Mouse (Mus musculus): ENCODE measurements around the gene Clcn1. TPM values are rescaled to one million over a fixed set of nuclear protein-coding genes. Genes with fewer than 3 reads are reported as not detected.
A peak's percentile ranks its signal among the peaks of the same experiment; 100 is the strongest.

Clcn1 gene
- polyA plus RNA-seq (2014; fragmentation: Nextera tagmentation; extraction: Ambion mirVana) = 1.4 and 1.6 TPM in 2 replicates

DNA sequence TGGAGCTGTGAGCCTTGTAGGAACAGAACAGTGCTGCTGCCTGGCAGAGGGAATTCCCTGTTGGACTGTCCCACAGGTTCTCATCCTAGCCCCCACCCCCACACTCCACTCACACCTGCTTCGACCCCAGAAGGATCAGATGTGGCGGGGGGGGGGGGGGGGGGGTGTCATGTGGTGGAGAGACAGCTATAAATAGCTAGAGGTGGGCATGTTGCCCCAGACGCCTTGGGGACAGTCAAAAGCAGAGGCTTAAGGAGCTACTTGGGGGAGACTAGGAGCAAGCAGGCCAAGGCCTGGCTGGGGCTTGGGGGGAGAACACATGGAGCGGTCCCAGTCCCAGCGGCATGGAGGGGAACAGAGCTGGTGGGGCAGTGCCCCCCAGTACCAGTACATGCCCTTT is at the start of gene Clcn1:
Gene Clcn1 (plus strand): TSS at position 238 of the 400 bp plus-strand sequence.
- Histone ChIP-seq H3K4me1 (ENCODE audit: control insufficient read depth, insufficient read depth, low read length) (no peaks in the 10 kb centered on the region), H3K9ac (ENCODE audit: low read length) (no peak within 1 kb of the TSS), H3K27ac (ENCODE audit: low read depth, low read length) (no peak within 1 kb of the TSS), H3K27me3 (ENCODE audit: control insufficient read depth, insufficient read depth, low read length) (no peaks in the 10 kb centered on the region), H3K4me3 (ENCODE audit: low read depth, low read length) (no peak within 1 kb of the TSS), H3K36me3 (ENCODE audit: control insufficient read depth, insufficient read depth, low read length) (peaks cover 12% of the 10 kb centered on the region; the same call in 1 of the 2 replicates), H3K9me3 (ENCODE audit: control insufficient read depth, low read length) (no peaks in the 10 kb centered on the region), H3K4me2 (no peak within 1 kb of the TSS)
- 90% methylated on average over 5 of the region's 5 CpGs for WGBS
- ATAC-seq (ENCODE audit: low FRiP score) (peak; percentile 23), DNase-seq (ENCODE audit: low spot score, missing footprints) (no peak)

DNA sequence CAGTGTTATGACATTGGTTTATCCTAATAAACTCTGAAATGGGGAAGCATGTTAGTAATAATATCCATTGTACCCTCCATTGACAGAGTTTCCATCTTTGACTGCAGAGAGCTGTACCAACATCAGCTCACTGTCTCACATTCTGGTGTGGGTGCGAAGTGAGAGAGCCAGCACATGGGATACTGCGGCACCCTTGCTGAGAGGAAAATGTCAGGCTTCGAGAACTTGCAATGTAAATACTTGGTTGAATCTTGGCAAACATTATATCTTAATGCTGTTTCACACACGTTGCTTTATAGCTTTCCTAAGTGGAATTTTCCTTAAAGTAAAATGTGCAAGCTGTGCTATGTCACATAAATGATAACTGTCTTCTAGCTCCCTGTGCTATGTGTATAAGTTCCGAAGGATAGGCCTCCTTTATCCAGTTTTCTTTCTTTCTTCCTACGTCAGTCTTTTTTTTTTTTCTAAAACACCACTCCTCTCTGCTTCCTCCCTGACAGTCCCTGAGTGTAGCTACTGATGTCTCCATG is 49.1 kb upstream of the Clcn1 start:
- Histone ChIP-seq H3K9me3 (ENCODE audit: control insufficient read depth, low read length) (no peaks in the 10 kb centered on the region), H3K27ac (ENCODE audit: low read depth, low read length) (no peak overlapping the region), H3K9ac (ENCODE audit: low read length) (no peak overlapping the region), H3K4me2 (no peak overlapping the region), H3K4me3 (ENCODE audit: low read depth, low read length) (no peak overlapping the region), H3K27me3 (ENCODE audit: control insufficient read depth, insufficient read depth, low read length) (no peaks in the 10 kb centered on the region), H3K36me3 (ENCODE audit: control insufficient read depth, insufficient read depth, low read length) (no peaks in the 10 kb centered on the region), H3K4me1 (ENCODE audit: control insufficient read depth, insufficient read depth, low read length) (no peaks in the 10 kb centered on the region)
- DNase-seq (ENCODE audit: low spot score, missing footprints) (no peak), ATAC-seq (ENCODE audit: low FRiP score) (no peak)
- WGBS = 78% methylated on average over 6 of the region's 6 CpGs

GRCm38 (mm10) chr6:42241311-42242045 is 45.0 kb upstream of the Clcn1 start:
- DNase-seq (ENCODE audit: low spot score, missing footprints) (no peak), ATAC-seq (ENCODE audit: low FRiP score) (no peak)
- H3K9ac ChIP-seq (ENCODE audit: low read length) = no peak overlapping the region
- H3K27ac ChIP-seq (ENCODE audit: low read depth, low read length) = no peak overlapping the region
- WGBS = 84% methylated on average over 6 of the region's 6 CpGs
- H3K4me1 ChIP-seq (ENCODE audit: control insufficient read depth, insufficient read depth, low read length) = no peaks in the 10 kb centered on the region
- H3K4me3 ChIP-seq (ENCODE audit: low read depth, low read length) = no peak overlapping the region
- no peak overlapping the region for H3K4me2 ChIP-seq
- no peaks in the 10 kb centered on the region for H3K9me3 ChIP-seq (ENCODE audit: control insufficient read depth, low read length)
- H3K36me3 ChIP-seq (ENCODE audit: control insufficient read depth, insufficient read depth, low read length) = no peaks in the 10 kb centered on the region
- H3K27me3 ChIP-seq (ENCODE audit: control insufficient read depth, insufficient read depth, low read length) = peaks cover 2% of the 10 kb centered on the region

GRCm38 (mm10) chr6:42245711-42246353 is 40.7 kb upstream of the Clcn1 start, which contains the start of gene Gstk1:
Gene Gstk1, plus strand, starts transcription at chr6:42245935.
- Histone ChIP-seq H3K4me2 (peak within 1 kb of the TSS; percentile 47), H3K4me1 (ENCODE audit: control insufficient read depth, insufficient read depth, low read length) (no peaks in the 10 kb centered on the region)

GRCm38 (mm10) chr6:42247173-42247572 is 39.3 kb upstream of the Clcn1 start:
- no peaks in the 10 kb centered on the region for H3K9me3 ChIP-seq (ENCODE audit: control insufficient read depth, low read length)
- H3K4me3 ChIP-seq (ENCODE audit: low read depth, low read length) = no peak overlapping the region
- no peak overlapping the region for H3K27ac ChIP-seq (ENCODE audit: low read depth, low read length)
- H3K4me1 ChIP-seq (ENCODE audit: control insufficient read depth, insufficient read depth, low read length) = no peaks in the 10 kb centered on the region
- peaks cover 6% of the 10 kb centered on the region for H3K27me3 ChIP-seq (ENCODE audit: control insufficient read depth, insufficient read depth, low read length)
- H3K36me3 ChIP-seq (ENCODE audit: control insufficient read depth, insufficient read depth, low read length) = no peaks in the 10 kb centered on the region
- no peak overlapping the region for H3K4me2 ChIP-seq
- WGBS = 6% methylated on average over 8 of the region's 8 CpGs
- ATAC-seq (ENCODE audit: low FRiP score) (no peak), DNase-seq (ENCODE audit: low spot score, missing footprints) (no peak)
- H3K9ac ChIP-seq (ENCODE audit: low read length) = no peak overlapping the region

More at GRCm38 (mm10) chr6:42245711-42246353, 40.7 kb upstream of the Clcn1 start, which contains the start of gene Gstk1:
- WGBS = 2% methylated on average over 28 of the region's 28 CpGs
- Histone ChIP-seq H3K36me3 (ENCODE audit: control insufficient read depth, insufficient read depth, low read length) (no peaks in the 10 kb centered on the region), H3K4me3 (ENCODE audit: low read depth, low read length) (peak within 1 kb of the TSS; percentile 32), H3K27me3 (ENCODE audit: control insufficient read depth, insufficient read depth, low read length) (peaks cover 6% of the 10 kb centered on the region), H3K27ac (ENCODE audit: low read depth, low read length) (no peak within 1 kb of the TSS), H3K9ac (ENCODE audit: low read length) (peak within 1 kb of the TSS; percentile 31; the same call in 1 of the 2 replicates), H3K9me3 (ENCODE audit: control insufficient read depth, low read length) (no peaks in the 10 kb centered on the region)
- DNase-seq (ENCODE audit: low spot score, missing footprints) = peak; percentile 98
- ATAC-seq (ENCODE audit: low FRiP score) = peak; percentile 100

- DNase-seq (ENCODE audit: low spot score, missing footprints) = no peak
- ATAC-seq (ENCODE audit: low FRiP score) = no peak
- H3K4me3 ChIP-seq (ENCODE audit: low read depth, low read length) = no peak overlapping the region
These were observed 38.5 kb upstream of the Clcn1 start for GRCm38 (mm10) chr6:42247981-42248380.

GRCm38 (mm10) chr6:42251791-42252190 is 34.7 kb upstream of the Clcn1 start:
- H3K27me3 ChIP-seq (ENCODE audit: control insufficient read depth, insufficient read depth, low read length) = peaks cover 2% of the 10 kb centered on the region
- no peaks in the 10 kb centered on the region for H3K4me1 ChIP-seq (ENCODE audit: control insufficient read depth, insufficient read depth, low read length)
- H3K4me2 ChIP-seq = no peak overlapping the region
- WGBS = 85% methylated on average over 4 of the region's 4 CpGs
- DNase-seq (ENCODE audit: low spot score, missing footprints) (no peak), ATAC-seq (ENCODE audit: low FRiP score) (no peak)
- H3K9ac ChIP-seq (ENCODE audit: low read length) = no peak overlapping the region
- H3K36me3 ChIP-seq (ENCODE audit: control insufficient read depth, insufficient read depth, low read length) = no peaks in the 10 kb centered on the region
- no peak overlapping the region for H3K4me3 ChIP-seq (ENCODE audit: low read depth, low read length)
- H3K27ac ChIP-seq (ENCODE audit: low read depth, low read length) = no peak overlapping the region
- H3K9me3 ChIP-seq (ENCODE audit: control insufficient read depth, low read length) = no peaks in the 10 kb centered on the region

More at GRCm38 (mm10) chr6:42247981-42248380, 38.5 kb upstream of the Clcn1 start:
- Histone ChIP-seq H3K9me3 (ENCODE audit: control insufficient read depth, low read length) (no peaks in the 10 kb centered on the region), H3K27ac (ENCODE audit: low read depth, low read length) (no peak overlapping the region), H3K4me2 (no peak overlapping the region), H3K36me3 (ENCODE audit: control insufficient read depth, insufficient read depth, low read length) (no peaks in the 10 kb centered on the region), H3K9ac (ENCODE audit: low read length) (no peak overlapping the region), H3K4me1 (ENCODE audit: control insufficient read depth, insufficient read depth, low read length) (no peaks in the 10 kb centered on the region), H3K27me3 (ENCODE audit: control insufficient read depth, insufficient read depth, low read length) (peaks cover 6% of the 10 kb centered on the region)
- 87% methylated on average over 1 of the region's 1 CpGs for WGBS

DNA sequence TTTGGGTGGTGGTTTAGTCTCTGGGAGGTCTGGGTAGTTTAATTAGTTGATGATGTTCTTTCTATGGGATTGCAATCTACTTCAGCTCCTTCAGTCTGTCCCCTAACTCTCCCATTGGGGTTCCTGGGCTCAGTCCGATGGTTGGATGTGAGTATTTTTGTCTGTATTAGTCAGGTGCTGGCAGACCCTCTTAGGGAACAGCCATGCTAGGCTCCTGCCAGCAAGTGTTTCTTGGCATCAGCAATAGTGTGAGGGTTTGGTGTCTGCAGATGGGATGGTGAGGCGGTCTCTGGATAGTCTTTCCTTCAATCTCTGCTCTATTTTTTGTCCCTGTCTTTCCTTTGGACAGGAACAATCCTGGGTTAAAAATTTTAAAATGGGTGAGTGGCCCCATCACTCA is 33.4 kb upstream of the Clcn1 start:
- no peaks in the 10 kb centered on the region for H3K27me3 ChIP-seq (ENCODE audit: control insufficient read depth, insufficient read depth, low read length)
- WGBS = 86% methylated on average over 2 of the region's 2 CpGs
- no peak overlapping the region for H3K9ac ChIP-seq (ENCODE audit: low read length)
- H3K27ac ChIP-seq (ENCODE audit: low read depth, low read length) = no peak overlapping the region
- DNase-seq (ENCODE audit: low spot score, missing footprints) (no peak), ATAC-seq (ENCODE audit: low FRiP score) (no peak)
- H3K4me2 ChIP-seq = no peak overlapping the region
- no peaks in the 10 kb centered on the region for H3K9me3 ChIP-seq (ENCODE audit: control insufficient read depth, low read length)
- H3K36me3 ChIP-seq (ENCODE audit: control insufficient read depth, insufficient read depth, low read length) = no peaks in the 10 kb centered on the region
- no peaks in the 10 kb centered on the region for H3K4me1 ChIP-seq (ENCODE audit: control insufficient read depth, insufficient read depth, low read length)
- no peak overlapping the region for H3K4me3 ChIP-seq (ENCODE audit: low read depth, low read length)

DNA sequence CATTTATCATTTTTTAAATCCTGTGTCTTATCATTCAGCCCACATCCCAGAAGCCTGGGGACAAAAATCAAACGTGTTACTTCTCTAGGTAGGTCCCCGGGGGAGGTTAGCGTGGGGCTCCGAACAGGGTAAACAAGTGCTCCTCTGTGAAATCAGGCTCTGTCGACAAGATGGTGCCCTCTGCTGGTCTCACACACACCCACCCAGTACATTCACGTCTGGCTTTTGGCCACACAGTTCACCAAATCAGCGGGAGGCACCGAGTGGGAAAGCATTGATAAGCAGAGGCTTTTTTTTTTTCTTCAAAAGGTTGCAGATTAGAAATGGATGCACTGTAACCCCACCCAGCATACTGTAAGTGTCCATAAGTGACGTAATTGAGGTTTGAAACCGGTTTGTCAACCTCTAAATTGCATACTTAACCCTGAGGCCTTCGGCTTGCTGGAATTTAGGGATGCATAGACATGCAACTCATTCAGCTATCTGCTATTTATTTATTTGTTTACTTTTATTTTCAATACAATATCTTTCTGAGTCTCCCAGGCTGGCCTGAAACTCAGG is 29.1 kb upstream of the Clcn1 start:
- Histone ChIP-seq H3K27ac (ENCODE audit: low read depth, low read length) (no peak overlapping the region), H3K36me3 (ENCODE audit: control insufficient read depth, insufficient read depth, low read length) (no peaks in the 10 kb centered on the region), H3K9me3 (ENCODE audit: control insufficient read depth, low read length) (no peaks in the 10 kb centered on the region), H3K27me3 (ENCODE audit: control insufficient read depth, insufficient read depth, low read length) (no peaks in the 10 kb centered on the region), H3K9ac (ENCODE audit: low read length) (no peak overlapping the region), H3K4me1 (ENCODE audit: control insufficient read depth, insufficient read depth, low read length) (no peaks in the 10 kb centered on the region), H3K4me2 (no peak overlapping the region), H3K4me3 (ENCODE audit: low read depth, low read length) (no peak overlapping the region)
- DNase-seq (ENCODE audit: low spot score, missing footprints) (peak; percentile 89), ATAC-seq (ENCODE audit: low FRiP score) (peak; percentile 85)
- WGBS = 16% methylated on average over 11 of the region's 11 CpGs

Measured in midbrain, embryonic 11.5 days (tissue).